ENCODE assay signal across 8 mouse cellular contexts in genomic region chr7:45340669-45341068, GRCm38 (mm10). TPM values are rescaled to one million over a fixed set of nuclear protein-coding genes. Genes with fewer than 3 reads are reported as not detected.
DNase-seq lines count a peak whose midpoint lies in the region; ATAC-seq and TF ChIP-seq lines count a peak whose summit lies in the region.

No protein-coding gene starts in this region.

- DNase-seq in cerebellum, adult 9-11 months, result peak; percentile 56
- DNase-seq in cerebellum, adult 8-10 months, result no peak
- DNase-seq in forebrain, postnatal 0 days, result no peak
- peak; percentile 51 for DNase-seq in liver, postnatal 0 days
- DNase-seq in thymus, postnatal 10 days (ENCODE audit: low spot score in 2 of 2), result no peak

- peak overlapping the region; percentile 9 for H3K4me2 ChIP-seq in forebrain, postnatal 0 days (ENCODE audit: low read depth)
- peak overlapping the region; percentile 95 for H3K4me2 ChIP-seq in intestine, embryonic 16.5 days (ENCODE audit: low read depth, low read length)
- H3K4me2 ChIP-seq in liver, postnatal 0 days (ENCODE audit: low read depth, low read length), result peak overlapping the region; percentile 74
- H3K4me2 ChIP-seq in neural tube, embryonic 13.5 days, result peak overlapping the region; percentile 79

- H3K4me3 ChIP-seq in bone marrow macrophage, adult 2 months (ENCODE audit: insufficient read depth, low read length), result peak overlapping the region; percentile 56
- H3K4me3 ChIP-seq in forebrain, postnatal 0 days (ENCODE audit: low read depth, low read length), result no peak overlapping the region
- peak overlapping the region; percentile 64 for H3K4me3 ChIP-seq in intestine, embryonic 16.5 days (ENCODE audit: low read length)
- peak overlapping the region; percentile 12; the same call in 1 of the 2 replicates for H3K4me3 ChIP-seq in liver, postnatal 0 days (ENCODE audit: low read depth, low read length)
- peak overlapping the region; percentile 49 for H3K4me3 ChIP-seq in neural tube, embryonic 13.5 days

- 9% methylated on average over 11 of the region's 11 CpGs for WGBS in forebrain, postnatal 0 days
- WGBS in intestine, embryonic 16.5 days, result 1% methylated on average over 11 of the region's 11 CpGs
- WGBS in liver, postnatal 0 days (ENCODE audit: insufficient replicate concordance), result under 1% methylated on average over 11 of the region's 11 CpGs
- WGBS in neural tube, embryonic 13.5 days, result 2% methylated on average over 11 of the region's 11 CpGs

- TF ChIP-seq CTCF in bone marrow macrophage, adult 2 months (IDR thresholded peaks at IDR 0.05; ENCODE audit: low read depth, low read length), result no peak
- no peak for TF ChIP-seq CTCF in forebrain, postnatal 0 days (IDR thresholded peaks at IDR 0.05; ENCODE audit: low read depth)
- TF ChIP-seq CTCF in liver, postnatal 0 days (IDR thresholded peaks at IDR 0.05; ENCODE audit: low read depth), result no peak

- H3K9ac ChIP-seq in forebrain, postnatal 0 days, result no peak overlapping the region
- H3K9ac ChIP-seq in intestine, embryonic 16.5 days (ENCODE audit: low read depth, low read length), result peak overlapping the region; percentile 75; the same call in 1 of the 2 replicates
- no peak overlapping the region for H3K9ac ChIP-seq in liver, postnatal 0 days (replicated peaks)
- no peak overlapping the region for H3K9ac ChIP-seq in neural tube, embryonic 13.5 days

- no peak for TF ChIP-seq EP300 in liver, postnatal 0 days (IDR thresholded peaks at IDR 0.05; ENCODE audit: low read depth)

- H3K9me3 ChIP-seq in forebrain, postnatal 0 days (ENCODE audit: low read length), result no peaks in the 10 kb centered on the region
- H3K9me3 ChIP-seq in intestine, embryonic 16.5 days (ENCODE audit: control insufficient read depth, low read length), result no peaks in the 10 kb centered on the region
- no peaks in the 10 kb centered on the region for H3K9me3 ChIP-seq in liver, postnatal 0 days (ENCODE audit: low read length)
- no peaks in the 10 kb centered on the region for H3K9me3 ChIP-seq in neural tube, embryonic 13.5 days

- TF ChIP-seq POLR2A in bone marrow macrophage, adult 2 months (IDR thresholded peaks at IDR 0.05; ENCODE audit: borderline replicate concordance, low read depth, low read length), result no peak

- H3K27me3 ChIP-seq in forebrain, postnatal 0 days (ENCODE audit: insufficient read depth, low read length), result peaks cover 5% of the 10 kb centered on the region; the same call in 1 of the 2 replicates
- H3K27me3 ChIP-seq in intestine, embryonic 16.5 days (replicated peaks; ENCODE audit: control insufficient read depth, insufficient read depth, low read length), result no peaks in the 10 kb centered on the region
- peaks cover 41% of the 10 kb centered on the region for H3K27me3 ChIP-seq in liver, postnatal 0 days (ENCODE audit: insufficient read depth, low read length)
- peaks cover 21% of the 10 kb centered on the region for H3K27me3 ChIP-seq in neural tube, embryonic 13.5 days

- peaks cover 22% of the 10 kb centered on the region for H3K36me3 ChIP-seq in forebrain, postnatal 0 days (ENCODE audit: insufficient read depth)
- H3K36me3 ChIP-seq in intestine, embryonic 16.5 days (ENCODE audit: control insufficient read depth, insufficient read depth, low read length), result no peaks in the 10 kb centered on the region
- no peaks in the 10 kb centered on the region for H3K36me3 ChIP-seq in liver, postnatal 0 days (replicated peaks; ENCODE audit: insufficient read depth, low read length)
- H3K36me3 ChIP-seq in neural tube, embryonic 13.5 days, result peaks cover 17% of the 10 kb centered on the region

- ATAC-seq in forebrain, postnatal 0 days, result no peak
- ATAC-seq in intestine, embryonic 16.5 days, result peak; percentile 29; the same call in 1 of the 2 replicates
- no peak for ATAC-seq in liver, postnatal 0 days
- no peak for ATAC-seq in neural tube, embryonic 13.5 days (ENCODE audit: low read depth)

- peaks cover 14% of the 10 kb centered on the region for H3K4me1 ChIP-seq in bone marrow macrophage, adult 2 months (ENCODE audit: control insufficient read depth, insufficient read depth, low read length)
- H3K4me1 ChIP-seq in forebrain, postnatal 0 days (ENCODE audit: insufficient read depth), result no peaks in the 10 kb centered on the region
- peaks cover 39% of the 10 kb centered on the region for H3K4me1 ChIP-seq in intestine, embryonic 16.5 days (ENCODE audit: control insufficient read depth, insufficient read depth, low read length)
- H3K4me1 ChIP-seq in liver, postnatal 0 days (ENCODE audit: insufficient read depth), result peaks cover 34% of the 10 kb centered on the region
- H3K4me1 ChIP-seq in neural tube, embryonic 13.5 days (replicated peaks), result peaks cover 37% of the 10 kb centered on the region

- no peak overlapping the region for H3K27ac ChIP-seq in bone marrow macrophage, adult 2 months (ENCODE audit: insufficient read depth, low read depth, low read length)
- no peak overlapping the region for H3K27ac ChIP-seq in forebrain, postnatal 0 days (ENCODE audit: low read depth, low read length)
- H3K27ac ChIP-seq in intestine, embryonic 16.5 days (ENCODE audit: low read length), result no peak overlapping the region; the same call in 1 of the 2 replicates
- no peak overlapping the region for H3K27ac ChIP-seq in liver, postnatal 0 days (ENCODE audit: low read depth)
- no peak overlapping the region for H3K27ac ChIP-seq in neural tube, embryonic 13.5 days (replicated peaks)

RNA-seq across cellular contexts. Expression of gene Hrc, which starts 5.6 kb away (rescaled TPM):
- not detected in 2 replicates for polyA plus RNA-seq in bone marrow macrophage, adult 2 months (2012; ENCODE audit: insufficient read depth, insufficient read length, missing spikeins)
- 0.46 and 0.52 TPM in 2 replicates for total RNA-seq in forebrain, postnatal 0 days (2014; rRNA removed)
- not detected in 2 replicates for polyA plus RNA-seq in forebrain, postnatal 0 days (2015; fragmentation: Nextera tagmentation; extraction: Ambion mirVana)
- polyA plus RNA-seq in intestine, embryonic 16.5 days (2015; fragmentation: Nextera tagmentation; extraction: Ambion mirVana), result 0.86 and 1.4 TPM in 2 replicates
- polyA plus RNA-seq in liver, postnatal 0 days (2015; fragmentation: Nextera tagmentation; extraction: Ambion mirVana), result 0.05 and 0.31 TPM in 2 replicates
- 0.55 and 0.74 TPM in 2 replicates for polyA plus RNA-seq in neural tube, embryonic 13.5 days (2015; fragmentation: Nextera tagmentation; extraction: Ambion mirVana)

RNA-seq across cellular contexts. Expression of gene Trpm4, which starts 7.1 kb away (rescaled TPM):
- polyA plus RNA-seq in bone marrow macrophage, adult 2 months (2012; ENCODE audit: insufficient read depth, insufficient read length, missing spikeins), result 14.1 and 16.0 TPM in 2 replicates
- 17.1 and 17.5 TPM in 2 replicates for total RNA-seq in forebrain, postnatal 0 days (2014; rRNA removed)
- polyA plus RNA-seq in forebrain, postnatal 0 days (2015; fragmentation: Nextera tagmentation; extraction: Ambion mirVana), result 8.9 and 9.4 TPM in 2 replicates
- polyA plus RNA-seq in intestine, embryonic 16.5 days (2015; fragmentation: Nextera tagmentation; extraction: Ambion mirVana), result 33.4 and 36.3 TPM in 2 replicates
- 6.9 and 7.0 TPM in 2 replicates for polyA plus RNA-seq in liver, postnatal 0 days (2015; fragmentation: Nextera tagmentation; extraction: Ambion mirVana)
- 7.1 and 7.2 TPM in 2 replicates for polyA plus RNA-seq in neural tube, embryonic 13.5 days (2015; fragmentation: Nextera tagmentation; extraction: Ambion mirVana)

RNA-seq across cellular contexts. Expression of gene Ppfia3, which starts 26.1 kb away (rescaled TPM):
- polyA plus RNA-seq in bone marrow macrophage, adult 2 months (2012; ENCODE audit: insufficient read depth, insufficient read length, missing spikeins), result 1.6 and 1.8 TPM in 2 replicates
- 76.5 and 81.0 TPM in 2 replicates for total RNA-seq in forebrain, postnatal 0 days (2014; rRNA removed)
- 21.7 and 26.0 TPM in 2 replicates for polyA plus RNA-seq in forebrain, postnatal 0 days (2015; fragmentation: Nextera tagmentation; extraction: Ambion mirVana)
- 10.3 and 12.0 TPM in 2 replicates for polyA plus RNA-seq in intestine, embryonic 16.5 days (2015; fragmentation: Nextera tagmentation; extraction: Ambion mirVana)
- polyA plus RNA-seq in liver, postnatal 0 days (2015; fragmentation: Nextera tagmentation; extraction: Ambion mirVana), result not detected in 2 replicates
- 18.4 and 20.3 TPM in 2 replicates for polyA plus RNA-seq in neural tube, embryonic 13.5 days (2015; fragmentation: Nextera tagmentation; extraction: Ambion mirVana)

RNA-seq across cellular contexts. Expression of gene Lin7b, which starts 29.7 kb away (rescaled TPM):
- 3.0 and 3.6 TPM in 2 replicates for polyA plus RNA-seq in bone marrow macrophage, adult 2 months (2012; ENCODE audit: insufficient read depth, insufficient read length, missing spikeins)
- 32.2 and 47.3 TPM in 2 replicates for total RNA-seq in forebrain, postnatal 0 days (2014; rRNA removed)
- 36.8 and 39.8 TPM in 2 replicates for polyA plus RNA-seq in forebrain, postnatal 0 days (2015; fragmentation: Nextera tagmentation; extraction: Ambion mirVana)
- 1.2 and 2.7 TPM in 2 replicates for polyA plus RNA-seq in intestine, embryonic 16.5 days (2015; fragmentation: Nextera tagmentation; extraction: Ambion mirVana)
- not detected in 2 replicates for polyA plus RNA-seq in liver, postnatal 0 days (2015; fragmentation: Nextera tagmentation; extraction: Ambion mirVana)
- polyA plus RNA-seq in neural tube, embryonic 13.5 days (2015; fragmentation: Nextera tagmentation; extraction: Ambion mirVana), result 11.1 and 11.6 TPM in 2 replicates

RNA-seq across cellular contexts. Expression of gene Snrnp70, which starts 54.9 kb away (rescaled TPM):
- 385 and 416 TPM in 2 replicates for polyA plus RNA-seq in bone marrow macrophage, adult 2 months (2012; ENCODE audit: insufficient read depth, insufficient read length, missing spikeins)
- 247 and 310 TPM in 2 replicates for total RNA-seq in forebrain, postnatal 0 days (2014; rRNA removed)
- 116 and 124 TPM in 2 replicates for polyA plus RNA-seq in forebrain, postnatal 0 days (2015; fragmentation: Nextera tagmentation; extraction: Ambion mirVana)
- 139 and 150 TPM in 2 replicates for polyA plus RNA-seq in intestine, embryonic 16.5 days (2015; fragmentation: Nextera tagmentation; extraction: Ambion mirVana)
- 53.7 and 57.2 TPM in 2 replicates for polyA plus RNA-seq in liver, postnatal 0 days (2015; fragmentation: Nextera tagmentation; extraction: Ambion mirVana)
- polyA plus RNA-seq in neural tube, embryonic 13.5 days (2015; fragmentation: Nextera tagmentation; extraction: Ambion mirVana), result 186 and 225 TPM in 2 replicates

Comparison
In these comparisons a context has a peak if more than half of its experiments do, and no peak if none do; other contexts are left out.
1. DNase-seq: peak in cerebellum, adult 9-11 months (single experiment) and liver, postnatal 0 days (single experiment); none in cerebellum, adult 8-10 months (single experiment), forebrain, postnatal 0 days (single experiment) and thymus, postnatal 10 days (0 of 2).
2. H3K4me2 ChIP-seq: peak in every context shown above with its lines; median percentile 95 in intestine, embryonic 16.5 days; 79 in neural tube, embryonic 13.5 days; 74 in liver, postnatal 0 days; 9 in forebrain, postnatal 0 days.